Mouse (Mus musculus) CH12.LX (cell line): ENCODE data around the gene Lrrc4. TPM values are rescaled to one million over a fixed set of nuclear protein-coding genes. Genes with fewer than 3 reads are reported as not detected.

ENCODE experiments used
- DNase-seq: peaks from one replicate; pipeline ENCODE4 v3.0.0-alpha.2; 2013; ENCODE audit errors: extremely low read depth
- H3K27ac ChIP-seq: 2 replicates; pipeline ENCODE4 v1.5.1; 2012; ENCODE audit warnings: low read depth, mild to moderate bottlenecking, control low read depth, moderate library complexity; ENCODE audit not compliant: insufficient read depth
- H3K27me3 ChIP-seq: replicated peaks from 2 replicates; pipeline ENCODE3; 2012; ENCODE audit warnings: inconsistent platforms
- H3K36me3 ChIP-seq, 2 experiments: replicated peaks in 1 of 2; 2 replicates each; pipeline versions ENCODE3 to v1.6.1; 2012; ENCODE audit warnings: inconsistent platforms in 1 of 2, low read length in 1 of 2, mild to moderate bottlenecking in 1 of 2, mixed read lengths in 1 of 2, moderate library complexity in 1 of 2; ENCODE audit not compliant: control insufficient read depth in 1 of 2, insufficient read depth in 1 of 2
- H3K4me1 ChIP-seq, 2 experiments: 2 replicates each; pipeline ENCODE4 v1.6.1; 2012; ENCODE audit warnings: inconsistent platforms in 1 of 2, moderate library complexity in 1 of 2; ENCODE audit not compliant: insufficient read depth in 2 of 2, control insufficient read depth in 1 of 2
- H3K4me2 ChIP-seq: 2 replicates; pipeline ENCODE4 v1.6.1; 2012; ENCODE audit warnings: low read depth, mild to moderate bottlenecking, control low read depth; ENCODE audit not compliant: poor library complexity, insufficient read depth, severe bottlenecking
- H3K4me3 ChIP-seq, 3 experiments: fragments of 150-350 bp in 1 of 3; sonication (generic) in 1 of 3; replicated peaks in 1 of 3; 2 replicates each; pipeline versions ENCODE3 to v1.5.1; 2011 to 2012; ENCODE audit warnings: low read depth in 2 of 3, low read length in 2 of 3, mild to moderate bottlenecking in 2 of 3, moderate library complexity in 2 of 3, control low read depth in 1 of 3, improper control_type of control experiment in 1 of 3, inconsistent platforms in 1 of 3, mixed read lengths in 1 of 3; ENCODE audit not compliant: poor library complexity in 1 of 3
- H3K79me2 ChIP-seq: replicated peaks from 2 replicates; pipeline ENCODE4 v1.6.1; 2012; ENCODE audit warnings: mild to moderate bottlenecking, moderate library complexity; ENCODE audit not compliant: control insufficient read depth, poor library complexity, insufficient read depth, severe bottlenecking; ENCODE audit errors: extremely low read depth
- H3K9ac ChIP-seq: 2 replicates; pipeline ENCODE4 v1.6.1; 2012; ENCODE audit warnings: low read depth, mild to moderate bottlenecking, control low read depth, moderate library complexity; ENCODE audit not compliant: insufficient read depth
- H3K9me3 ChIP-seq: replicated peaks from 2 replicates; pipeline ENCODE3; 2012; ENCODE audit warnings: low read length, inconsistent platforms, mixed read lengths
- CTCF ChIP-seq, 2 experiments: IDR thresholded peaks in 1 of 2; conservative IDR thresholded peaks in 1 of 2; 2 replicates each; pipeline ENCODE4 v1.5.1; 2011 to 2012; ENCODE audit warnings: low read depth in 2 of 2, low read length in 2 of 2, improper control_type of control experiment in 1 of 2, inconsistent platforms in 1 of 2, mild to moderate bottlenecking in 1 of 2, moderate library complexity in 1 of 2
- E2F4 ChIP-seq: IDR thresholded peaks from 2 replicates; pipeline ENCODE4 v1.6.1; 2011; ENCODE audit warnings: low read depth, low read length, improper control_type of control experiment; ENCODE audit not compliant: insufficient replicate concordance
- ELF1 ChIP-seq: IDR thresholded peaks from 2 replicates; pipeline ENCODE4 v1.6.1; 2014; ENCODE audit warnings: low read depth, mild to moderate bottlenecking, inconsistent platforms, low read length, improper control_type of control experiment
- EP300 ChIP-seq: IDR thresholded peaks from 2 replicates; pipeline ENCODE4 v1.6.1; 2011; ENCODE audit warnings: low read length, improper control_type of control experiment
- ETS1 ChIP-seq: conservative IDR thresholded peaks from 2 replicates; pipeline ENCODE4 v1.6.1; 2012; ENCODE audit warnings: low read depth, mild to moderate bottlenecking, inconsistent platforms, low read length, improper control_type of control experiment, moderate library complexity
- IRF4 ChIP-seq: IDR thresholded peaks from 2 replicates; pipeline ENCODE4 v1.6.1; 2014; ENCODE audit warnings: low read depth, mild to moderate bottlenecking, inconsistent platforms, low read length, improper control_type of control experiment
- JUN ChIP-seq: IDR thresholded peaks from 2 replicates; pipeline ENCODE4 v1.6.1; 2011; ENCODE audit warnings: low read depth, mild to moderate bottlenecking, low read length, improper control_type of control experiment, moderate library complexity; ENCODE audit not compliant: insufficient read depth
- JUND ChIP-seq: conservative IDR thresholded peaks from 2 replicates; pipeline ENCODE4 v1.6.1; 2011; ENCODE audit warnings: low read depth, low read length, improper control_type of control experiment
- MAFK ChIP-seq: IDR thresholded peaks from 2 replicates; pipeline ENCODE4 v1.6.1; 2011; ENCODE audit warnings: low read length, improper control_type of control experiment; ENCODE audit not compliant: insufficient replicate concordance
- MAX ChIP-seq: IDR thresholded peaks from 2 replicates; pipeline ENCODE4 v1.6.1; 2011; ENCODE audit warnings: low read length, improper control_type of control experiment
- MAZ ChIP-seq: IDR thresholded peaks from 2 replicates; pipeline ENCODE4 v1.6.1; 2012; ENCODE audit warnings: low read depth, mild to moderate bottlenecking, inconsistent platforms, low read length, improper control_type of control experiment, moderate library complexity
- MEF2A ChIP-seq: IDR thresholded peaks from 2 replicates; pipeline ENCODE4 v1.6.1; 2014; ENCODE audit warnings: low read depth, mild to moderate bottlenecking, inconsistent platforms, low read length, improper control_type of control experiment, borderline replicate concordance
- MXI1 ChIP-seq: IDR thresholded peaks from 2 replicates; pipeline ENCODE4 v1.6.1; 2011; ENCODE audit warnings: mild to moderate bottlenecking, low read depth, low read length, improper control_type of control experiment
- MYC ChIP-seq: IDR thresholded peaks from 2 replicates; pipeline ENCODE4 v1.6.1; 2011; ENCODE audit warnings: low read depth, mild to moderate bottlenecking, improper control_type of control experiment, low read length
- NELFE ChIP-seq: IDR thresholded peaks from 2 replicates; pipeline ENCODE4 v1.6.1; 2011; ENCODE audit warnings: low read depth, low read length, improper control_type of control experiment
- NRF1 ChIP-seq: IDR thresholded peaks from 2 replicates; pipeline ENCODE4 v1.6.1; 2014; ENCODE audit warnings: low read depth, mild to moderate bottlenecking, inconsistent platforms, low read length, improper control_type of control experiment, moderate library complexity
- RAD21 ChIP-seq: IDR thresholded peaks from 2 replicates; pipeline ENCODE4 v1.6.1; 2011; ENCODE audit warnings: low read depth, mild to moderate bottlenecking, low read length, improper control_type of control experiment, moderate library complexity
- RCOR1 ChIP-seq: conservative IDR thresholded peaks from 2 replicates; pipeline ENCODE4 v1.6.1; 2012; ENCODE audit warnings: low read depth, mild to moderate bottlenecking, inconsistent platforms, low read length, improper control_type of control experiment
- SMC3 ChIP-seq: IDR thresholded peaks from 2 replicates; pipeline ENCODE4 v1.6.1; 2011; ENCODE audit warnings: low read depth, low read length, improper control_type of control experiment
- UBTF ChIP-seq: IDR thresholded peaks from 2 replicates; pipeline ENCODE4 v1.6.1; 2012; ENCODE audit warnings: low read depth, mild to moderate bottlenecking, inconsistent platforms, low read length, improper control_type of control experiment, moderate library complexity
- USF1 ChIP-seq: IDR thresholded peaks from 2 replicates; pipeline ENCODE4 v1.6.1; 2014; ENCODE audit warnings: low read depth, mild to moderate bottlenecking, inconsistent platforms, low read length, improper control_type of control experiment
- ZC3H11A ChIP-seq: IDR thresholded peaks from 2 replicates; pipeline ENCODE4 v1.6.1; 2012; ENCODE audit warnings: low read depth, mild to moderate bottlenecking, inconsistent platforms, low read length, improper control_type of control experiment
- ZMIZ1 ChIP-seq: IDR thresholded peaks from 2 replicates; pipeline ENCODE4 v1.6.1; 2012; ENCODE audit warnings: low read depth, mild to moderate bottlenecking, inconsistent platforms, low read length, improper control_type of control experiment
- ZNF384 ChIP-seq: IDR thresholded peaks from 2 replicates; pipeline ENCODE4 v1.6.1; 2012; ENCODE audit warnings: low read depth, low read length, improper control_type of control experiment, inconsistent platforms
- dilution Hi-C: fragments of 300-500 bp; cut with MboI; formaldehyde crosslinking; loops from 2 replicates; pipeline ENCODE4 v1.14.3; 2020; ENCODE audit warnings: low sequenced_read_pairs; ENCODE audit not compliant: extremely low pct_unique_long_range_greater_than_20kb, extremely low pct_ligation_motif_present
- in situ Hi-C: fragments of 300-500 bp; cut with MboI; formaldehyde crosslinking; loops from 3 replicates; pipeline ENCODE4 v1.14.3; 2019; ENCODE audit warnings: low sequenced_read_pairs, low pct_ligation_motif_present, low pct_unique_long_range_greater_than_20kb, mixed read lengths
- polyA plus RNA-seq: library from polyadenylated mRNA; unstranded; fragments of >175 nt; gene quantifications from 2 replicates; pipeline ENCODE4 v1.2.1, GENCODE M21; 2012; ENCODE audit warnings: low read depth; ENCODE audit not compliant: insufficient read length
- total RNA-seq, 2 experiments: library from RNA; depleted of rRNA; stranded (reverse); fragments of 300-350 nt in 1 of 2; fragments of >200 nt in 1 of 2; gene quantifications; 2 replicates each; pipeline ENCODE4 v1.2.3; 2012 to 2014

Lrrc4 gene
- total and polyA plus RNA-seq, 3 experiments, result 0.09 to 0.55 TPM; not detected in 1

DNA sequence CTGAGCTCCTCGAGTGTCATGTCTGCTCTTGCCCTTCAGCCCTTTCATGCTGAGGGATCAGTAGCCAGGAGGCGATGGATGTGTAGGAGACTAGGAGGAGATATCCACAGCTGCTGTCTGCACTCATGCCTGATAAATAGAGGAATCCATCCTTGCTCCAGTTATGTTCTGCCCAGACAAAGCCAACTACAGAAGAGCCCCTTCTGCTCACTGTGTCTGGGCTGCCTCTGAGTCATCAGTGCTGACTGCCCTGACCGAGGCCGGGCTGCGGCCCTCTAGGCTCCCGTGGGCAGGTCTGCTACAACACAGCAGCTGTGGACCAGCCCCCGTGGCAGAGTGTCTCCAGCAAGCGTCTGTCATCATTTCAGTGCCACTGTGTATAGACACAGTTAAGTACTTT, 30.8 kb upstream of the Lrrc4 start:
- peaks cover 16 to 86% of the 10 kb centered on the region in 2 experiments for H3K36me3 ChIP-seq
- H3K4me2 ChIP-seq, result no peak overlapping the region
- dilution Hi-C loops (no loop called here), in situ Hi-C loops (no loop called here)
- no peaks in the 10 kb centered on the region for H3K9me3 ChIP-seq
- no peak overlapping the region for H3K4me3 ChIP-seq
- H3K27me3 ChIP-seq, result no peaks in the 10 kb centered on the region
- H3K27ac ChIP-seq, result no peak overlapping the region
- DNase-seq, result no peak
- peaks cover 0 to 3% of the 10 kb centered on the region in 2 experiments; a peak in 1 of 4 replicates for H3K4me1 ChIP-seq
- TF ChIP-seq NELFE (no peak), MEF2A (no peak), SMC3 (no peak), JUN (no peak), MAZ (no peak), ZNF384 (no peak), ELF1 (no peak), MAX (no peak), USF1 (no peak), JUND (no peak), IRF4 (no peak), UBTF (no peak), NRF1 (no peak), CTCF (conservative IDR thresholded peaks at IDR 0.05 in 1 of 2, IDR thresholded peaks at IDR 0.05 in 1 of 2; ENCODE audit: low read depth in 2 of 2, low read length in 2 of 2) (no peak), E2F4 (no peak)
- no peaks in the 10 kb centered on the region; the same call in none of the 2 replicates for H3K79me2 ChIP-seq
- no peak overlapping the region for H3K9ac ChIP-seq

DNA sequence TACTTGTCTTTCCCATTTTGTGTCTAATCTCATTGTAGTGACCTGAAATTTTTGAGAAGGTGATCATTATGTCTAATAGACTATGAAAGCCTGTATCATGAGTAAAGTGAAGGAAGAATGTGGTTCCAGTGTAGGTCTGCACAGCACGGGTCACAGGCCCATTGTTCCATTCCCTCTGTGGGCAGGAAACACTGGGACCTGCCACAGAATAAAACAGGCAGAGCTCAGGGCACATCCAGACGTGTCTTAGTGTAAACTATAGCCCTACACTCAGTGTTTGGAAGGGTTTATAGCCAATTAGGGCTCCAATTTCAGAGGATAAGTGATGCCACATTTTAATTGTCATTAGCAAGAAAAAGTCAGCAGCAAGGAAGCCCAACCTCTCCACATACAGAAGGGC, 29.4 kb upstream of the Lrrc4 start:
- no peak overlapping the region for H3K4me3 ChIP-seq
- TF ChIP-seq ZNF384, result no peak
- H3K9ac ChIP-seq, result no peak overlapping the region
- H3K36me3 ChIP-seq, result peaks cover 16 to 80% of the 10 kb centered on the region in 2 experiments
- DNase-seq, result no peak
- no peaks in the 10 kb centered on the region for H3K9me3 ChIP-seq
- in situ Hi-C loops, result no loop called here
- no peaks in the 10 kb centered on the region; the same call in 1 of the 2 replicates for H3K79me2 ChIP-seq
- H3K4me2 ChIP-seq, result no peak overlapping the region
- H3K4me1 ChIP-seq, result peaks cover 0 to 16% of the 10 kb centered on the region in 2 experiments; a peak in 2 of 4 replicates
- no peaks in the 10 kb centered on the region for H3K27me3 ChIP-seq
- dilution Hi-C loops, result no loop called here
- no peak overlapping the region for H3K27ac ChIP-seq

DNA sequence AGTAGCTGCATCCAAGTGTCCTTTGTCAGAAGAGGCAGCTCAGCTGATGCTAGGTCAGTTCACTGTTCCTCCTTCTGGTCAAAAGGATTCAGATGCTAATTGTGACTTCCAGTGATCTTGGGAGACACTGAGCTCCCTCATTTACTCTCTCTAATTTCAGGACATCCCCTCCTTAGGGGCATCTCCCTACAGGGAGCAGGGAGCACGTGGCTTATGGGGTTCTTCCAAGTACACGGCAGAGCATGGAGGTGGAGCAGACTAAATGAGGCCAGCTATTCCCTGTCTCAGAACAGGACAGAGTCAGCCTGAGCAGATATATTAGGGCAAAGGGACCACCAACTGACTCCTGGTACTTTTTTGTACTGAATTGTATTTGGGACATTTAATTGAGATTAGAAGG, 28.9 kb upstream of the Lrrc4 start:
- in situ Hi-C loops, result no loop called here
- Histone ChIP-seq H3K4me1 (peaks cover 0 to 19% of the 10 kb centered on the region in 2 experiments; a peak in 2 of 4 replicates), H3K4me3 (no peak overlapping the region), H3K27me3 (no peaks in the 10 kb centered on the region), H3K4me2 (no peak overlapping the region), H3K79me2 (no peaks in the 10 kb centered on the region), H3K9ac (no peak overlapping the region), H3K27ac (no peak overlapping the region), H3K36me3 (peaks cover 16 to 81% of the 10 kb centered on the region in 2 experiments), H3K9me3 (no peaks in the 10 kb centered on the region)
- DNase-seq, result no peak
- dilution Hi-C loops, result no loop called here
- no peak for TF ChIP-seq MYC
- TF ChIP-seq JUND, result no peak
- no peak for TF ChIP-seq RAD21
- no peak for TF ChIP-seq IRF4
- TF ChIP-seq ZC3H11A, result no peak
- no peak for TF ChIP-seq EP300
- no peak for TF ChIP-seq USF1
- TF ChIP-seq MAX, result no peak
- no peak for TF ChIP-seq ZMIZ1
- no peak for TF ChIP-seq ZNF384
- TF ChIP-seq RCOR1, result no peak
- TF ChIP-seq MXI1, result no peak
- no peak for TF ChIP-seq MEF2A
- TF ChIP-seq ETS1, result no peak
- no peak for TF ChIP-seq MAFK
